Mouse (Mus musculus): ENCODE measurements around the gene Fkbpl. TPM values are rescaled to one million over a fixed set of nuclear protein-coding genes. Genes with fewer than 3 reads are reported as not detected.

Gene Fkbpl
- polyA plus RNA-seq, 1 experiment from 2014 or later: 9.7 TPM

GRCm38 (mm10) chr17:34621006-34621405 lies 23.6 kb upstream of the Fkbpl start:
- 82% methylated on average over 8 of the region's 8 CpGs for WGBS
- Histone ChIP-seq H3K9ac (ENCODE audit: low read depth, low read length) (no peak overlapping the region), H3K4me2 (no peak overlapping the region), H3K4me1 (replicated peaks; ENCODE audit: control insufficient read depth, insufficient read depth, low read length) (peaks cover under 1% of the 10 kb centered on the region; the same call in 1 of the 2 replicates), H3K4me3 (ENCODE audit: low read depth, low read length) (no peak overlapping the region), H3K27ac (ENCODE audit: low read depth, low read length) (no peak overlapping the region), H3K36me3 (ENCODE audit: control insufficient read depth, insufficient read depth, low read length) (peaks cover 12% of the 10 kb centered on the region), H3K27me3 (replicated peaks; ENCODE audit: control insufficient read depth, insufficient read depth, low read length) (no peaks in the 10 kb centered on the region), H3K9me3 (ENCODE audit: control insufficient read depth, low read length) (no peaks in the 10 kb centered on the region)
- ATAC-seq (replicated peaks; ENCODE audit: low FRiP score): no peak
- DNase-seq (ENCODE audit: low spot score): no peak

GRCm38 (mm10) chr17:34623161-34623560 lies 21.4 kb upstream of the Fkbpl start:
- H3K27ac ChIP-seq (ENCODE audit: low read depth, low read length): no peak overlapping the region
- WGBS: 86% methylated on average over 9 of the region's 9 CpGs
- ATAC-seq (replicated peaks; ENCODE audit: low FRiP score) (no peak), DNase-seq (ENCODE audit: low spot score) (no peak)
- no peaks in the 10 kb centered on the region; the same call in 1 of the 2 replicates for H3K27me3 ChIP-seq (replicated peaks; ENCODE audit: control insufficient read depth, insufficient read depth, low read length)
- peaks cover 7% of the 10 kb centered on the region for H3K4me1 ChIP-seq (replicated peaks; ENCODE audit: control insufficient read depth, insufficient read depth, low read length)
- H3K36me3 ChIP-seq (ENCODE audit: control insufficient read depth, insufficient read depth, low read length): peaks cover 12% of the 10 kb centered on the region
- no peak overlapping the region for H3K4me2 ChIP-seq
- no peak overlapping the region for H3K9ac ChIP-seq (ENCODE audit: low read depth, low read length)
- H3K4me3 ChIP-seq (ENCODE audit: low read depth, low read length): no peak overlapping the region
- H3K9me3 ChIP-seq (ENCODE audit: control insufficient read depth, low read length): no peaks in the 10 kb centered on the region

GRCm38 (mm10) chr17:34624981-34625380 lies 19.6 kb upstream of the Fkbpl start:
- no peak overlapping the region for H3K9ac ChIP-seq (ENCODE audit: low read depth, low read length)
- H3K4me3 ChIP-seq (ENCODE audit: low read depth, low read length): no peak overlapping the region
- ATAC-seq (replicated peaks; ENCODE audit: low FRiP score): no peak
- no peak overlapping the region for H3K27ac ChIP-seq (ENCODE audit: low read depth, low read length)
- no peak for DNase-seq (ENCODE audit: low spot score)
- H3K4me2 ChIP-seq: no peak overlapping the region
- no peaks in the 10 kb centered on the region for H3K9me3 ChIP-seq (ENCODE audit: control insufficient read depth, low read length)
- H3K4me1 ChIP-seq (replicated peaks; ENCODE audit: control insufficient read depth, insufficient read depth, low read length): peaks cover 14% of the 10 kb centered on the region
- 91% methylated on average over 3 of the region's 3 CpGs for WGBS
- H3K27me3 ChIP-seq (replicated peaks; ENCODE audit: control insufficient read depth, insufficient read depth, low read length): peaks cover 18% of the 10 kb centered on the region
- H3K36me3 ChIP-seq (ENCODE audit: control insufficient read depth, insufficient read depth, low read length): peaks cover 12% of the 10 kb centered on the region

- Histone ChIP-seq H3K36me3 (ENCODE audit: control insufficient read depth, insufficient read depth, low read length) (peaks cover 12% of the 10 kb centered on the region), H3K9me3 (ENCODE audit: control insufficient read depth, low read length) (no peaks in the 10 kb centered on the region), H3K4me2 (peak overlapping the region; percentile 94), H3K4me1 (replicated peaks; ENCODE audit: control insufficient read depth, insufficient read depth, low read length) (peaks cover 27% of the 10 kb centered on the region), H3K9ac (ENCODE audit: low read depth, low read length) (peak overlapping the region; percentile 79), H3K4me3 (ENCODE audit: low read depth, low read length) (peak overlapping the region; percentile 80), H3K27me3 (replicated peaks; ENCODE audit: control insufficient read depth, insufficient read depth, low read length) (peaks cover 30% of the 10 kb centered on the region), H3K27ac (ENCODE audit: low read depth, low read length) (peak overlapping the region; percentile 67)
- ATAC-seq (replicated peaks; ENCODE audit: low FRiP score) (peak; percentile 0; the same call in 1 of the 2 replicates), DNase-seq (ENCODE audit: low spot score) (no peak)
- 54% methylated on average over 16 of the region's 16 CpGs for WGBS
Observed at GRCm38 (mm10) chr17:34626062-34626772, 18.3 kb upstream of the Fkbpl start.

GRCm38 (mm10) chr17:34626773-34627092 lies 17.8 kb upstream of the Fkbpl start:
- H3K4me1 ChIP-seq (replicated peaks; ENCODE audit: control insufficient read depth, insufficient read depth, low read length): peaks cover 30% of the 10 kb centered on the region
- ATAC-seq (replicated peaks; ENCODE audit: low FRiP score) (peak; percentile 40; the same call in 1 of the 2 replicates), DNase-seq (ENCODE audit: low spot score) (peak; percentile 63)
- peaks cover 35% of the 10 kb centered on the region for H3K27me3 ChIP-seq (replicated peaks; ENCODE audit: control insufficient read depth, insufficient read depth, low read length)
- no peaks in the 10 kb centered on the region for H3K9me3 ChIP-seq (ENCODE audit: control insufficient read depth, low read length)
- H3K9ac ChIP-seq (ENCODE audit: low read depth, low read length): peak overlapping the region; percentile 79
- H3K27ac ChIP-seq (ENCODE audit: low read depth, low read length): peak overlapping the region; percentile 67
- peak overlapping the region; percentile 94 for H3K4me2 ChIP-seq
- H3K4me3 ChIP-seq (ENCODE audit: low read depth, low read length): peak overlapping the region; percentile 80
- under 1% methylated on average over 18 of the region's 18 CpGs for WGBS
- H3K36me3 ChIP-seq (ENCODE audit: control insufficient read depth, insufficient read depth, low read length): peaks cover 11% of the 10 kb centered on the region

GRCm38 (mm10) chr17:34627093-34627942 lies 17.2 kb upstream of the Fkbpl start:
- H3K9ac ChIP-seq (ENCODE audit: low read depth, low read length): peak overlapping the region; percentile 79
- peaks cover 34% of the 10 kb centered on the region for H3K4me1 ChIP-seq (replicated peaks; ENCODE audit: control insufficient read depth, insufficient read depth, low read length)
- peaks cover 41% of the 10 kb centered on the region for H3K27me3 ChIP-seq (replicated peaks; ENCODE audit: control insufficient read depth, insufficient read depth, low read length)
- ATAC-seq (replicated peaks; ENCODE audit: low FRiP score): peak; percentile 76
- H3K27ac ChIP-seq (ENCODE audit: low read depth, low read length): peak overlapping the region; percentile 67
- DNase-seq (ENCODE audit: low spot score): peak; percentile 88
- H3K36me3 ChIP-seq (ENCODE audit: control insufficient read depth, insufficient read depth, low read length): peaks cover 6% of the 10 kb centered on the region
- peak overlapping the region; percentile 80 for H3K4me3 ChIP-seq (ENCODE audit: low read depth, low read length)
- WGBS: under 1% methylated on average over 43 of the region's 45 CpGs
- peak overlapping the region; percentile 94 for H3K4me2 ChIP-seq
- no peaks in the 10 kb centered on the region for H3K9me3 ChIP-seq (ENCODE audit: control insufficient read depth, low read length)

- Histone ChIP-seq H3K9me3 (ENCODE audit: control insufficient read depth, low read length) (no peaks in the 10 kb centered on the region), H3K27ac (ENCODE audit: low read depth, low read length) (peak within 1 kb of the TSS; percentile 67), H3K4me1 (replicated peaks; ENCODE audit: control insufficient read depth, insufficient read depth, low read length) (peaks cover 36% of the 10 kb centered on the region), H3K36me3 (ENCODE audit: control insufficient read depth, insufficient read depth, low read length) (peaks cover 6% of the 10 kb centered on the region), H3K27me3 (replicated peaks; ENCODE audit: control insufficient read depth, insufficient read depth, low read length) (peaks cover 48% of the 10 kb centered on the region), H3K9ac (ENCODE audit: low read depth, low read length) (peak within 1 kb of the TSS; percentile 79), H3K4me3 (ENCODE audit: low read depth, low read length) (peak within 1 kb of the TSS; percentile 80), H3K4me2 (peak within 1 kb of the TSS; percentile 94)
- WGBS: 10% methylated on average over 29 of the region's 29 CpGs
- DNase-seq (ENCODE audit: low spot score) (peak; percentile 63), ATAC-seq (replicated peaks; ENCODE audit: low FRiP score) (no peak)
Observed at GRCm38 (mm10) chr17:34627943-34628643, 16.5 kb upstream of the Fkbpl start, which contains the start of gene Ppt2. Gene Ppt2 (minus strand): TSS chr17:34628510.

- no peak for ATAC-seq (replicated peaks; ENCODE audit: low FRiP score)
- Histone ChIP-seq H3K9me3 (ENCODE audit: control insufficient read depth, low read length) (no peaks in the 10 kb centered on the region), H3K36me3 (ENCODE audit: control insufficient read depth, insufficient read depth, low read length) (peaks cover 4% of the 10 kb centered on the region; the same call in 1 of the 2 replicates), H3K27me3 (replicated peaks; ENCODE audit: control insufficient read depth, insufficient read depth, low read length) (peaks cover 48% of the 10 kb centered on the region), H3K4me3 (ENCODE audit: low read depth, low read length) (no peak overlapping the region), H3K4me1 (replicated peaks; ENCODE audit: control insufficient read depth, insufficient read depth, low read length) (peaks cover 36% of the 10 kb centered on the region), H3K4me2 (peak overlapping the region; percentile 94), H3K9ac (ENCODE audit: low read depth, low read length) (no peak overlapping the region; the same call in 1 of the 2 replicates), H3K27ac (ENCODE audit: low read depth, low read length) (no peak overlapping the region)
- WGBS: 33% methylated on average over 5 of the region's 5 CpGs
- DNase-seq (ENCODE audit: low spot score): no peak
Observed at GRCm38 (mm10) chr17:34628644-34628967, 16.0 kb upstream of the Fkbpl start.
